Mouse (Mus musculus) induced T-regulatory cell, adult 2 months (primary cell): ENCODE measurements at regions not wholly inside any gene's neighbourhood (a gene's known extent, or its start where the extent isn't known, plus 50 kb on each side); places are given as distances from the start of the nearest gene placed in this dataset.
A peak's percentile ranks its signal among the peaks of the same experiment; 100 is the strongest.

Experiments
- DNase-seq: peaks from one replicate; pipeline ENCODE4 v3.0.0-alpha.2; 2012; ENCODE audit warnings: low read depth

- DNase-seq = peak; percentile 64
These were observed 167.0 kb upstream of the Slc22a22 start for GRCm38 (mm10) chr15:57644331-57644953.

GRCm38 (mm10) chr15:57639115-57639514 lies 161.7 kb upstream of the Slc22a22 start:
- DNase-seq = no peak

DNA sequence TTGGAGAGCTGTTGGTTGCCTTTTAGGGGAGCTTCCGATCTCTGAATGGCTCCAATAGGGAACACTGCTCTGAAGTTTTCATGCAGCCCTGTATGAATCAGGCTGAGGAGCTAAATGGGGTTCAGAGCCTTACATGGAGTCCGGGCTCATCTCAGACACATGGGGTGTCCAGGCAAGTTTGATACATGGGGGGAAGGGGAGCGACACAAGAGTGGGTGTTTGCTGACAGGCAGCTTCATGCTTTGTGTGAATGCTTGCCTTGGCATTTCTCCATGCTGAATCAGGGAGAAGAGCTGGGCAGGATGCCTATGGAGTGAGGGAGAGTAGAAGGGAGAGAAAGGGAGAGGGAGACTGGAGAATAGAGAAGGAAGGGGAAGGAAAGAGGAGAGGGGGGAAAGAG lies 155.6 kb upstream of the Slc22a22 start:
- no peak for DNase-seq

GRCm38 (mm10) chr15:57632537-57632936 lies 155.1 kb upstream of the Slc22a22 start:
- DNase-seq = no peak

DNA sequence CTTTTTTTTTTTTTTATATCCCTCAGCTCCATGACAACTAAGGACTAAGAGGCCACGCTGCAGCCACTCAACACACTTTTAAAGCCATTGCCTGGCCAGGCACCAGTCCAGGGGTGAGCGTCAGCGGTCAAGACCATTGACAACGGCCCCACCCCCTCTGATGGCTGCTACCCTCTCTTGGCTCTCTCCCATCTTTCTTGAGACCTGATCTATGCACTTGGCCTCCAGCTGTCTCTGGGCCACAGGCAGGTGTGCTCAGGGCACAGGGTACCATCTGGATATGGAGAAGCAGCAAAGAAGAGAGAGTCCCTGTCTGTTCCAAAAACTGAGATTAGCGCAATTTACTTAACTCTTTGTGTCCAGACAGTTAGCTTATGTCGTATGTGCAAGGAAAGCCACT lies 141.0 kb upstream of the Slc22a22 start:
- no peak for DNase-seq

- DNase-seq = no peak
These were observed 139.5 kb upstream of the Slc22a22 start for GRCm38 (mm10) chr15:57616880-57617391.

DNA sequence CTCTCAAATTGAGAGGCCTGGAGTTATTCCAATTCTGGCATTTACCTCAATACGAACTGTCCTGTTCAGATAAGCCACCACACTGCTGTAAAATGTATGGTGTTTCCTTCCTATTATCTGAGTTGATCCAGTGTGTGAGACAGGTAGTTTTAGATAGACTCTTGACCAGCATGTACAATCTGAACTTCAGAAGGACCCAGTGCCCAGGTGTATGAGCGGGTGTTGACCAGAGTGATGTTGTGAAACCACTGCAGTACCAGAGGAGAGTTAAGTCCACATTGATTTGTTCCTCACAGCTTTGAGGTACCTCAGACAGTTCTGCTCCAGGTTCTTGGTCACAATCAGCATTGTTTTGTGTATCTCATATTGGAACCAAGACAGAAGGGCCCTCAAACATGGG lies 132.6 kb upstream of the Slc22a22 start:
- no peak for DNase-seq

GRCm38 (mm10) chr15:57608519-57608918 lies 131.1 kb upstream of the Slc22a22 start:
- no peak for DNase-seq

DNA sequence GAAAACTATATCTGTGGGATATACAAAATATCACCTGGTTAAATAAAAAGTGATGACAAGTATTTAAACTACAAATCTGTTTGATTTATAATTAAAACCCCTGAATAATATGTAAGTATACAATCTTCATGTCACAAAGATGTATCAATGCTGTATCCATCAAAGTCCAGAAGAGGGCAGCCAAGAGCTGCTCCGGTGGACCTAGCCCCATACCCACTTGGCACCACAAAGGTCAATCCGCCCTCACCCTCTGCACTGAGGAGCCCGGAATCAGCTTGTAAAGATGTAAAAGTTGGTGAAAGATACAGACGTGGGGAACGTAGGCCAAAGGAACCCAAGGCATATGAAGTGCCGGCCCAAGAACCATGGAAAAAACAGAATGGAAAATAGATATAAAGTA lies 123.1 kb upstream of the Slc22a22 start:
- DNase-seq = peak; percentile 75

DNA sequence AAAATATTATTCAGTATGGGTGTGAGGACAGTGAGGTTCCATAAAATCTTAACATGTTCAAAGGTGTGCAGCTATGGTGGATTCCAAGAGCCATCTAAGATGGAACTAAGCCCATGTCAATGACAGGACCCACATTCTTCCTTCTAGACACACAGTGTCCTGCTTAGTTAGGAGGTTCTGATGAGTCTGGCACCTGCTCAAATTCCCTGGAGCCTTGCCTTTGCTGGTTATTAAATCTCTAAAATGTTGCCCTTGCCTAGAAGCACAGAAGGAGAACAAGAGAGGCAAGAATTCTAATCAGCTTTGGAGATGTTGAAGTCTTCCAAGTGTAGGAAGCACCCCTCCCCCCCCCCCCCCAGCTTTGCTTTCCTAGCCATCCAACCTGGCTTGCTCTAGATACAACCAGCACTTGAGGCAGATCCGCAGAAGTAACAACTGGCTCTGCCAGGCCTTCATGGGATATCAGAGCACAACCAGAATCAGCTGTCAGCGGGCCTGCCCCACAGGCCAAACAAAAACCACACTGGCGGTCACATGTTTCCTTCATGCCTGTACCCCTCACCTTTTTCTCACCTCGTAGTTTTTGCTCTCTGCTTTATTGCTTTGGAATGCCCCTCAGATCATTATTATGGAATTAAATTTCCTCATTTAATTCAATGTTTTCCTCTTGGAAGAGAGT lies 116.0 kb upstream of the Slc22a22 start:
- no peak for DNase-seq

DNA sequence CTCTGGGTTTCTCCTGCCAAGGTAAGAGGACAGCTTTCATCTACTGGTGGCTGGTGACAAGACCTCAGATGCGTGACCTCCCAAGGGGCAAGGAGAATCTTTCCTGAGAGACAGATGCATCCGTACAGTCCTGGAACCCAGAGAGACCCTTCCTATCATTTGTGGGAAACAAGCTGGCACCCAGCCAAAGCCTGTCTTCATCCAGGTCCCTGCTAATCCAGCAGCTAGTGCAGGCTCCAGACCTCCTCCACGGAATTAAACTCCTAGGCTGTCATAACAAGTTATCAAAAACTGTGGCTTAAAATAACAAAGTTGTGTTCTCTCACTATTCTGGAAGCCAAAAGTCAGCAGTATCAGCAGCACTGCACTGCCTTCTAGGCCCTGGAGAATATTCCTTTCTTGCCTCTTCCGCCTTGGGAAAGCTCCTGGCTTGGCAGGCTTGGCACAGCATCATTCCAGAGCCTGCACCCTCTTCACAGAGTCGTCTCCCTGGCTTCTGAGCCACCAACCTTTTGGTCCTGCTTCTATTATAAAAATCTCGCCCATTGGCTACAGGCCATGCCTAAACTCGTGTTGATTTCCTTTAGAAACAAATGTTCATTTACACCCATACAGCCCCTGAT lies 113.3 kb upstream of the Slc22a22 start:
- no peak for DNase-seq

DNA sequence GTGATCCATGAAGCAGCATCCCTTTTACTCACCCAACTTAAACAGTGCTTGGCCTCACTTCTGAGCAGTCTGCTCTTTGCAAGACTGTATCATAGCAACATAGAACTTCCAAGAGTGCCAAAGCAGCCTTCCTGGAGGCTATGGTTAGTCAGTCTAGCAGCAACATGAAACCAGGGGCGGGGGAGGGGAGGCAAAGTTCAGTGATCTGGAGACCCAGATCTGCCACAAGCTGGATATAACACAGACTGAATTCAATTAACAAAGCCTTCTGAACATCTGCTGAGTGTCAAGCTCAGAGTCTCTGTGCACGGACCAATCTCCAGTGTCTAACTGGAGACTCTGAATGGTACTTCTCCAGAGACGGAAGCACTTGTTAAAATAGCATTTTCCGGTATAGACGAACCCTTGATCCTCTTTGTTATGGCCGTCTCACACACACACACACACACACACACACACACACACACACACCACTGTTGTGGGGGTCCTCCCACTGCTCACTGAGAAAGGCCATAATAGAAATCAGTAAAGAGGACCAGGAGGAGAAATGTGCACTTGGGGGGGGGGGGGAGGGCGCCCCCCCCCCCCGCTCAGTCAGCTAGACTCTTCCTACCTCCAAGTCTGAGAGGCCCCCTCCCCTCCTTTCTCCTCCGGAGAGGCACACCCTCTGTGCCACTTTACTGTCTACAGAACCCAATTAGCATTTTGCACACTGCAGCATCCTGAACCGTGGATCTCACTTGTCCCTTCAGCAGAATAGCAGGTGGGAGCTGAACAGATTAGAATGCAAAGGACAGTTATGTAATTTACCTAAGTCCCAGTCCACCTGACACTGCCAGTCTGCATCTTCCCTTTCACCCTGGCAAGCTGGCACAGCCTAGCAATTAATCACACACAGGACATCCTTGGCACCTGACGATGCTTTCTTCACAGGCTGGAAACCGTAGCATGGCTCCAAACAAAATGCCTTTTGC lies 112.3 kb upstream of the Slc22a22 start:
- DNase-seq = no peak

DNA sequence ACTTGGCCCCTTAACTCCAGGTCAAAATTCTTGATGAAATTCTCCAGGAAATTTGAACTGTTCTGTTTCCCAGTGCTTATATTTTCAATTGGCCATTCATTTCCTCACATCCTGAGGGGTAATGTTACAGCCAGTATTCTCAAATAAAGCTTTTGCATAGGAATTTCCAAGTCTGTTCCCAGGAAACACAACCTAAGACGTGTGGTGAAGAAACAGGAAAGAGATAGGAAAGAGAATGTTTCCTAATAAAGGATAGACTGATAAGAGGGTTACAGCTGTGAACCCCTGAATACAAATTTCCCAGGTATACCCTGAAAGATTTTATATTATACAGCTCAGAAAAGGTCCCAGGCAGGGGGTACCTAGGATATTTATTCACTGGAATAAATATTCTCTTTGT lies 108.0 kb upstream of the Slc22a22 start:
- no peak for DNase-seq

DNA sequence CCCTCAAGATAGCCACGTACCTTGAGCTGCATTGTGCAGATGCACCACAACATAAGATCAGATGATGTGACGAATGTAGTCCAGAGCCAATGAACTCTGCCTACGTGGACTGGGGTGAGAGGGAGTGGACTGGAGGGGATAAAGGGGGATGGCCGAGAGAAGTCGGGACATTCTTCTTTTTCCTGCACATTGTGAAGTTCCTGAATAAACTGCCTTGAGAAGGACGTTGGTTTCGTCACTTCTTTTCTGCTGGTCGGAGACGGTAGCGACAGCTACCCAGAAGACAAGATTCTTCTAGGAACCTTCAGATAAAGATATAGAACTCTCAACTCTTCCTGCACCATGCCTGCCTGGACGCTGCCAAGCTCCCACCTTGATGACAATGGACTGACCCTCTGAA lies 107.1 kb upstream of the Slc22a22 start:
- DNase-seq = no peak

GRCm38 (mm10) chr15:57581266-57581665 lies 103.8 kb upstream of the Slc22a22 start:
- DNase-seq = no peak

DNA sequence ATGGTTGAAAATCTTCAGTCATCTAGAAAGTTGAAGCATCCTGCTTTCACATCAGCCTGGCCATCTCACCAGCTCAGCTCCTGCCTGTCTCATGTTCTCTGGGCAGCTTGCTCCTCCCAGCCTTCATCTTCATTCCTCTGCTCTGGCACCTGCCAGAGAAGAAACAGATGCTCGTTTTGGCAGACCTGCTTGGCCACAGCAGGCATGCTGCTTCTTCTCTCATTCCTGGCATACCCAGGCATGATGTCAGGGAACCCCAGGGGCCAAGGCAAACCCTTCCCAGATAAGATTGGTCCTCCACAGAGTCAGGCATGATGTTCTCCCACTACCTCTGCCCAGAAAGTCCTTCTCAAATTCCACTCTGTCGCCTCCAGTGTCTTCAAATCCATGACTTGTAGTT lies 101.4 kb upstream of the Slc22a22 start:
- DNase-seq = no peak

DNA sequence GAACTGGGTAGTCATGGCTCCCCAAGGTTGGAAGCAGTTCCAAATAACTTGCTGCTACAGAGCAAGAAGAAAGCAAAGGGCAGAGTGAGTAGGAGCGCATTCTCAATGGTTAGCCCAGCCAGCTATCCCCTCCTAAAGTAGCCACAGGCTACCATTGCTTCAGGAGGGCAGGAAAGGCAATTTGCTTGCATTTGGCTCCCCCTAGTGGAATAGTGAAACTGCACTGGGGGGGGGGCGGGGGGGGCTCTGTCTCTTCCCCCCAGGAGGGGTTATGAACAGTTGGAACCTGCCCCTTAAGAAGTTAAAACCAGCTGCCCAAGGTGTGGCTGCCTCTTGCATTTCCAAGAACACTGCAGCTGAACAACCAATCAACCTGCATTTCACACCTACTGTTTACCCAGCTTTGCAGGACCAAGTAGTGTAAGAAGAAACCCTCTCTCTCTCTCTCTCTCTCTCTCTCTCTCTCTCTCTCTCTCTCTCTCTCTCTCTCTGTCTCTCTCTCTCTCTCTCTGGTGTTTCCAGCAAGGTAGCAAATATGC lies 96.7 kb upstream of the Slc22a22 start:
- DNase-seq = peak; percentile 4

DNA sequence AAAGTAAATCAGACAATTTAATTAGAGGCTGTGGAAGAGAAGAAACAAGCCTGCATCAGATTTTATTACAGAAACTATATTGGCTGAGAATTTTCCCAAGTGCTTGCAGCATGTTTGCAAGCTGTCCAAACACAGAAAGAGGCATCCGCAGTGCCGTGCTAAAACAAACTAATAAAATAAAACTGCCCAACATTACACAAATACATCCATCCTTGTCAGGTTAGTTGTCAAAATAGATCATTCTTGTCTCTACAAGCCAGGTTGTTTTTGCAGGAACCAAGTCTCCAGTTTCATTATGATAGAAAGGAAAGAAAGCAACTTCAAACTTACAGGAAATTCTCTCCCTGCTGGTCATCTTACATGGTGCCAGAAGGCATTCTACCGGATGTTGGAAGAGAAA lies 95.0 kb upstream of the Slc22a22 start:
- DNase-seq = no peak

- DNase-seq = no peak
These were observed 90.7 kb upstream of the Slc22a22 start for GRCm38 (mm10) chr15:57568006-57568630.

DNA sequence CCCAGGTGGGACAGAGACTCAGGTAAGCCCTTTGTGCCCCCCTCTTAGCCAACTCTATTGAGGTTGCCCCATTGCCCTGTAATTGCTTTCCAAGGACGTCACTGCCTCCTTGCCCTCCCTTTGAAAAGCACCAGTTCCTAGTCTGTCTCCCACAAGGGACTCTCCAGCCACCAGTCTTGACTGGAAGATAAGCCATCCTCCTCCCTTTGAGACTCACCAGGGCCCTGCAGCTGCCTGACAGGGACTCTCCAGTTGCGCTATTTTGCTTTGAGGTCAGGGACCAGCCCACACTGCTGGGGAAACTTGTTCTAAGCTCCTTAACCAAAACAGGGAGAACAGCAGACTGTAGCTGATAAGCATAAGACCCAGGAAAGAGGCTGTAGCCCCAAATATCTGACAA lies 69.7 kb upstream of the Slc22a22 start:
- no peak for DNase-seq

- DNase-seq = no peak
These were observed 67.7 kb upstream of the Slc22a22 start for GRCm38 (mm10) chr15:57545141-57545540.
